Mouse (Mus musculus): Measurements from ENCODE around the gene Zbtb45.
A peak's percentile ranks its signal among the peaks of the same experiment; 100 is the strongest.

The Zbtb45 gene

DNA sequence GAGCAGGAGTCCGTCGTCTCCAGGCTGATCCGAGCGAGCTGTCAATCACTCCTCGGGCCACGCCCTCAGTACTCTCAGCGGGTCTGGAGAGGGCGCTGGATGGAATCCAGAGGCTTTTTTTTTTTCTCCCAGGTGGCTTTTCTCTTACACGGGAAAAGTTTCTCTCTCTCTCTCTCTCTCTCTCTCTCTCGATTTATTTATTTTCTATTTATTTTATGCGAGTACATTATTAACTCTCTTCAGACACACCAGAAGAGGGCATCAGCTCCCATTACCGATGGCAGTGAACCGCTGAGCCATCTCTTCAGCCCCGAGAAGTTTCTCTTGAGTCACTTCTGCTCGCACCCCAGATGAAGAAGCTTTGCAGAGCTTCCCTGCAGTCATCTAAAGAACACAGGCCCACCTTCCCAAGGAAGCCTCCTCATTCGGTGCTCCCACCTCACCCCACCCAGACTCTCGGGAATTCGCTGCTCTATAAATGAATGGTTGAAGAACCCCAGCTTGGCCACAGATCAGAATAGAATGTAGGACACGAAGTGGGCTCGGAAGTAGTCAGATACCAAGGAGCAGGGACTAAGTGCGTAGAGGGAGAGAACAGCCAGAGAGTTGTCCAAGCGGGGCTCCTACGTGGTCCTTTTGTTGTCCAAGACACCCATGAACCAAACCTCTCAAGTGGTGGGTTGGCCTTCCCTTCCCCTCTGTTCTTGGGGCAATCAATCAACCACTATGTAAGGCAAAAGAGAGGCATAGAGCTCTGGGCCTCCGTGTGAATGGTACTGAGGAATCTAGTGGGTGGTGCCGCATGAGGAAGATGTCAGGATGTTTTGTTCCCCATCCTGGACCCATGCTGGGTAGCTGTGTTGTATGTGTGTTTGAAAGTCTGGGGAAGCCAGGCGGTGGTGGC is at the start of gene Zbtb45:
Gene Zbtb45, minus strand, starts transcription at position 30 of the 904 bp plus-strand sequence.
- TF ChIP-seq GATA4 (IDR thresholded peaks at IDR 0.05; ENCODE audit: insufficient replicate concordance, low read length): no peak

- no peak for TF ChIP-seq GATA4 (IDR thresholded peaks at IDR 0.05; ENCODE audit: insufficient replicate concordance, low read length)
Measured at GRCm38 (mm10) chr7:13059536-13059935, 49.7 kb upstream of the Zbtb45 start.

GRCm38 (mm10) chr7:13056913-13057700 is 47.3 kb upstream of the Zbtb45 start:
- TF ChIP-seq GATA4 (IDR thresholded peaks at IDR 0.05; ENCODE audit: insufficient replicate concordance, low read length): no peak

GRCm38 (mm10) chr7:13054287-13055010 is 44.6 kb upstream of the Zbtb45 start, which contains the start of gene Mzf1:
TSS of gene Mzf1 (minus strand) at chr7:13054764.
- TF ChIP-seq GATA4 (IDR thresholded peaks at IDR 0.05; ENCODE audit: insufficient replicate concordance, low read length): peak; percentile 6; the same call in 1 of the 2 replicates

- TF ChIP-seq GATA4 (IDR thresholded peaks at IDR 0.05; ENCODE audit: insufficient replicate concordance, low read length): no peak
Measured at GRCm38 (mm10) chr7:13053961-13054286, 44.1 kb upstream of the Zbtb45 start.

DNA sequence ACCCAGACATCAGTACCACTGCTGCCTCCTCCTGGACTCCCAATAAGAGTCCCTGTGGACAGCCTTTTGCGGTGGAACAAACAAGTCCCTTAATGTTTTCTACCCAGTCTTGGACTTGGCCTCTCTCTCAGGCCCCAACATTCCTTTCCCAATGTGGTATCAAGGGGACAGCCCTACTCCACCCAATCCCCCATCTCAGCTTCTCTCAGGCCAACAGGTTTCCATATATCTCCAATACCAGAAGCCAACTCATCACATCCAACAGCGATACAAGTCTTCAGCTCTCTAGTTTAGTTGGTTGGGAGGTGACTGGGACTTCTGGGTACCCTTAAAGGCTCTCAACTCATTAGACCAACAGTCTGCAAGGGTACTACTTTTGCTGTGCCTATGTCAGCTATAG is 43.7 kb upstream of the Zbtb45 start:
- TF ChIP-seq GATA4 (IDR thresholded peaks at IDR 0.05; ENCODE audit: insufficient replicate concordance, low read length): no peak

DNA sequence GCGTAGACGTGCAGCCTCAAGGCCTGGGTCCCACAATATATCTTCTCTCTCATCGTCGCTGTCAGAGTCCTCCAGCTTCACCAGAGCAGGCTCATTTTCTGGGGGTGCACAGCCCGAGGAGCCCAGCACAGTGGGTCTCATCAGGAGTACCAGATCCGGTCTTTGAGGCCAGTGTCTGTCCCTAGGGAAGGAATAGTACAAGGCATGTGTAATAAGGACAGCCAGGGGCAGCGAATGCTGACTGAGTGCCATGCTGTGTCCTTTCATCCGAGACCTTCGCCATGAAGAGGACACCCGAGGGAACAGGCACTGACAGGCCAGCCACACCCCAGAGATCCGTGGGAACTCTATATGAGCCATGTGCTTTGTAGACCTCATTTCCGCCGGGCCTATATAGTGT is 43.2 kb upstream of the Zbtb45 start:
- no peak for TF ChIP-seq GATA4 (IDR thresholded peaks at IDR 0.05; ENCODE audit: insufficient replicate concordance, low read length)

- no peak for TF ChIP-seq GATA4 (IDR thresholded peaks at IDR 0.05; ENCODE audit: insufficient replicate concordance, low read length)
Measured at GRCm38 (mm10) chr7:13046084-13046483, 36.2 kb upstream of the Zbtb45 start.

DNA sequence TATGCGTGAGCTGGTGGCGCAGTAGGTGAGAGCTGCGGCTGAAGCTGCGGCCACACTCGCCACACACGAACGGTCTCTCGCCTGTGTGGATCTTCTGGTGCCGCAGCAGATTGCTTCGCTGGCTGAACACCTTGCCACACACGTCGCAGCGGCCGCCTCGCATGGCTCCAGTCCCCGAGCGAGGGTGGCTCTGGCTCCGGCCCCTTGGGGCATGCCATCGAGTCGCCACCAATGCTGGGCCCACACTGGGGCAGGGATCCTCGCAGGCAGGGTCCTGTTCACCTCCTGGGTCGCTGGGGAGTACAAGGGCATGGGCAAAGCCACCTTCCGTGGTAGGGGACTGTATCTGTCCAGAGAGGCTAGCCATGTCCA is 34.4 kb upstream of the Zbtb45 start:
- no peak for TF ChIP-seq GATA4 (IDR thresholded peaks at IDR 0.05; ENCODE audit: insufficient replicate concordance, low read length)

GRCm38 (mm10) chr7:13043445-13044253 is 33.8 kb upstream of the Zbtb45 start:
- TF ChIP-seq GATA4 (IDR thresholded peaks at IDR 0.05; ENCODE audit: insufficient replicate concordance, low read length): no peak

GRCm38 (mm10) chr7:13043120-13043444 is 33.2 kb upstream of the Zbtb45 start:
- no peak for TF ChIP-seq GATA4 (IDR thresholded peaks at IDR 0.05; ENCODE audit: insufficient replicate concordance, low read length)

- no peak for TF ChIP-seq GATA4 (IDR thresholded peaks at IDR 0.05; ENCODE audit: insufficient replicate concordance, low read length)
Measured at GRCm38 (mm10) chr7:13042511-13042910, 32.7 kb upstream of the Zbtb45 start.

GRCm38 (mm10) chr7:13041256-13041655 is 31.4 kb upstream of the Zbtb45 start:
- TF ChIP-seq GATA4 (IDR thresholded peaks at IDR 0.05; ENCODE audit: insufficient replicate concordance, low read length): no peak

DNA sequence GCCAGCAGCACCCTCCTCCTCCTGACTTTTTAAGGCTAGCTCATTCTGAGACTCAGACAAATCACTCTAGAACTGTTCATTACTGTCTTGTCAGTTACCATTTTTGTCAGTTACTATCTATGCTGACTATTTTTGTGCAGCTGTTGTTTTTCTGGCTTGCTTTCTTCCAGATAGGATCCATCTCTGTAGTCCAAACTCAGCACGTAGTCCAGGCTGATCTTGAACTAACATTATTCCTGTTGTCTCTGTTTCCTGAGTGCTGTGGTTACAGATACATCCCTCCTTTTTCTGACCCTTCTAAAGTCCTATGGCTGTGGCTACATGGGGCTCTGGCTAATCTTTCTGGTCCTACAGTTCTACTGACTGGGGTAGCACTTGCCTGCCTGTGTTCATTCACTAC is 29.3 kb upstream of the Zbtb45 start:
- TF ChIP-seq GATA4 (IDR thresholded peaks at IDR 0.05; ENCODE audit: insufficient replicate concordance, low read length): no peak

All from liver, adult (tissue).